Mouse (Mus musculus) lung, postnatal 36 days (tissue): ENCODE measurements around the gene Pkig.

Experiments
- DNase-seq: peaks from one replicate; pipeline ENCODE4 v3.0.0; 2022; ENCODE audit warnings: mixed read lengths

The Pkig gene

DNA sequence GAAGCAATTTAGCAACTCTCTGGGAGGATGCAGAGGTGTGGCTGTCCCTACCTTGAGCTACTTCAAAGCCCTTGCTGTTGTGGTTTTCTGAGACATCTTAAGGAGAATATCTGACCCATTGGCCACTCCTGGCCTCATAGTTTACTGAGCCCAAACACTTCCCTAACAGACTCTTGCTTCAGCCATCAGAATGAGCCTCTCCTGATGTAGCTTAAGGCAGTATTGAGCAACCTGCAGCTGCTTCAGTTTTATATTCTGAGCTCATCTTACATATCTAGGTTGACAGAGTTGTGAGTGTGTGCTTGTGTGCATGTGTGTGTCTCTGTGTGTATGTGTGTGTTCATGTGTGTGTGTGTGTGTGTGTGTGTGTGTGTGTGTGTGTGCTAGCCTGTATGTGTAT, 108.1 kb downstream of the Pkig start:
- DNase-seq: no peak

DNA sequence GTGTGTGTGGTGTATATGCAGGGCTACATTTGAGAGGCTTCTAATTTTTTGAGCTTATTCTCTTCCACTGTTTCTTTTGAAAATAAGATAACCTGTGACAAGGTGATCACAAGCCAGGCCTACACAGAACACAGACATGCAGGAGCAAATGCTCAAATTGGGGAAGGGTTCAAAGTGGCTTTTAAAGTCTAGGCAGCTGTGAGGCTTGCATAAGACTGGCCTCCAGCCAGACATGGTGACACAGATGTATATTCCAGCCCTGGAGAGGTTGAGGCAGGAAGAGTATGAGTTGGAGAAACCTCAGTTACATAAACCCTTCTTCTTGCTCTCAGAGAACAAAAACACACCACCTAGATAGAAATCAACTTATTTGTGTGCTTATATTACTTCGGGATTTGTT, 108.7 kb downstream of the Pkig start:
- no peak for DNase-seq

DNA sequence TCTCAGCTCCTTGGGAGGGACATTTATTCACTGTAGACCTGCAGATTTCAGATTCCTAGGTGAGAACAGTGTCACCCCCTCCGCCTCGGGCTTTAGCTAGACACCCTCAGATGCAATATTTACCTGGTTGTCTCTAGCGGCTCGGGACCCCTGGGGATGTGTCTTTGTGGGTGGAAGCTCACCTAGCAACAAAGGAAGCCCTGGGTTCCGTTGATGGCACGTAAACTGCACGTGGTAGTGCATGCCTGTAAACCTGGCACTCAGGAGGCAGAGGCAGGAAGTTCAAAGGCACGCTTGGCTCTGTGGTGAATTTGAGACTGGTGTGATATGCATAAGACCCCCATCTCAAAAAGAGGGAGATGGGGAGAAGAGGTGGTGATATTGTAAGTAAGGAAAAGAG, 112.5 kb downstream of the Pkig start:
- DNase-seq: no peak
